Mouse (Mus musculus) CD4-positive, CD25-positive, alpha-beta regulatory T cell (primary cell): ENCODE results near the gene Olfr1155. TPM values are rescaled to one million over a fixed set of nuclear protein-coding genes. Genes with fewer than 3 reads are reported as not detected.

Source experiments
- polyA plus RNA-seq: library from polyadenylated mRNA; unstranded; fragments of 100-300 nt; shearing (Covaris generic); gene quantifications from one replicate; pipeline ENCODE4 v1.2.1, GENCODE M21; 2017

Gene Olfr1155
- not detected for polyA plus RNA-seq

DNA sequence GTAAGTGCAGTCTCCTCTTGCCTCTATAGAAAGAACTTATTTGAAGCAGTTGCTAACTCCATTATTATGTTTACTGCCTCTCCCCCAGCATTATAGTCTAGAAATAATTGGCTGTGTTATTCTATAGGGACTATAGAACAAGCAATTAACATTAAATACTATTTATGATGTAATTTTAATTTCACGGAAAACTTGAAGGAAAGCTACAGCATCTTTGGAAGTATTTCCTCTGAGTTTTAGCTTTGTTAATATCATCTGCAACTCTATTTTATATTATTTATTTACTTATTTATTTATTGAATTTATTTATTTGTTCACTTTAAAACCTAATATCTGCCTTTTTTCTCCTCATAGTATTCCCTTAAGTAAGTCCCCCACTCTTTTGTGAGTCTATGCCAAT is at the start of gene Olfr1155:
Olfr1155 (minus strand) TSS at position 101 of the 400 bp plus-strand sequence.

DNA sequence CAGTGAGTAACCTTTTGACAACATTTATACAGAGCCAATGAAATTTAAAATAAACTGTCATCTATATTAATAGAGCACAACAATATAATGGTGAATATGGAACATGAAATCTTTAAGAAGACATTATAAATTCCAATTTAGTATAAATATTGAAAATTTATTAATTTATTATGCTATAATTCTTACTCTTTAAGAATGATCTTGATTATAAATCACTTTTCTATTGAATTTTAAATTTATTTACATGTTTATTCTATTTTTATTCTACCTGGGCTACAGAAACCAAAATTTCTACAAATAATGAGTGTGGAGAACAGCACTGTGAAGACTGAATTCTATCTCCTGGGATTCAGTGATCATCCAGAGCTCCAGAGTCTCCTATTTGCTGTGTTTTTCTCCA is 44.9 kb upstream of the Olfr1155 start, which contains the start of gene Olfr1158:
Olfr1158 (plus strand) TSS at position 301 of the 400 bp plus-strand sequence.

DNA sequence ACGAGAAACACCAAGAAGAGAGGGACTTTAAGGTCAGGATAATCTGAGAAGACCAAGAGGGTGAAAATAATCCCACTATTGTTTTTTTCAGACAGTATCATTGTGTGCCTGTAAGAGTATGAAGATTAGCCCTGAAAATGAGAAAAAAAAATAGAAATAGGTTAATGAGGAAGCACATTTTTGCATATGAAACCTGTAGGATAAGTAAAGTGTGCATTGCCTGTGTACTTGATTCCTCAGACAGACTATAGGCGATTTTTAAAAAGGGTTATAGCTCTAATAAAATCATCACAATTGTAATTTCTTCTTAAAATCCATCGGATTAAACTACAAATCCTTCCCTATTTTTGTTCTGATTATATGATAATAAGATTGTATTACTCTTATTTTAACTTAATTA is 29.6 kb upstream of the Olfr1155 start, which contains the start of gene Olfr74:
Olfr74 (minus strand) TSS at position 101 of the 400 bp plus-strand sequence.

DNA sequence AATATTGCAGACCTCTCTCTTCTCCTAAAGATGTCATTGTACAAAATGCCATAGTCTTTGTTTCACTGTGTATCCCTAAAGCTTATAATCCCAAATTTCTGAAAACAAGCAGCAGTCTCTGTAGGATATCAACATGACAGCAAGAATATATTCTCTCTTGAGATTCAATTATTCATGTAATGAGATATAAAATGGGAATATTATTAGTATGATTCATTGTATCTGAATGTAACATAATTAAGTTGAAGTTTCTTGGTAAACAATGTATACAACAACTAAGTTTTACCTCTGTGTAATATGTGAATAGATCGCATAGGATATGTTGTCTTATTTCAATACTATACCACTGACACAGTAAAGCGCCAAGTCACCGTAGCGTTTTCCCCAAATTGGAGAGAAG is 23.3 kb upstream of the Olfr1155 start, which contains the start of gene Olfr1157:
Olfr1157 (minus strand) TSS at position 101 of the 400 bp plus-strand sequence.

DNA sequence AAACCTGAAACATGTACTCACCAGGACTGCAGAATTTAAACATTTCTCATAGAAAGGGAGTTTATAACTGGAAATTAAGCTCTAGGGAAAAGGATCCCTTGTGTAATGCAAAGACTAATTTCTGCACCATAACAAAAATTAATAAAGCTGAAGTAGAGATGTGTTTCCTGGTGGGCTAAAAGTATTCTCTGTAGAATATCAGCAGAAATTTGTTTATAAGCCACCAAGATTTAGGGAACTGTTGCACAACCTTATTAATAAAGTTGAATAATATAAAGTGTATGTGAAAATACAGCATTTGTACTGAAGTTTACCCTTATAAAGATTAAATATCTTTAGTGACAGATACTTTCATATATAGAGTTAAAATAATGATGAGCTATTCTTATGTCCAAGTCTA is 8.1 kb upstream of the Olfr1155 start, which contains the start of gene Olfr1156:
Olfr1156 (minus strand) TSS at position 101 of the 400 bp plus-strand sequence.

DNA sequence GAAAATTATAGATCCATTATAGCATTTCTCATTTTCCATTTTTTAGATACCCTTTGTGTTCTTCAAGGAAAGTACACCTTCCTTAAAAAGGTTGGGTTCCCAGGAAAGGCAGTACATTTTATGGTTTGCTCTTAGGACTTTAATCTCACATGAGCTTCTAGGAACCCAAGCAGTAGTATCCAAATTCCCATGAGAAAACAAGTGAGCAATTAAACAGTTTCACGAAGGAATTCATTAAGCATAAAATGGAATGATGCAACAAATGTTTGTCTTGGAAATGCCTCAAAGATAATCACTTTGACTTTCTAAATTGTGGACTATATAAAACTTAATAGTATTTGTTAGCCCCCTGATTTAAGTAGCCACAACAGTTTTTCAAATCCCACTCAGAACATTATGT is 39.9 kb downstream of the Olfr1155 start, which contains the start of gene Olfr1154:
Olfr1154 (minus strand) TSS at position 101 of the 400 bp plus-strand sequence.

DNA sequence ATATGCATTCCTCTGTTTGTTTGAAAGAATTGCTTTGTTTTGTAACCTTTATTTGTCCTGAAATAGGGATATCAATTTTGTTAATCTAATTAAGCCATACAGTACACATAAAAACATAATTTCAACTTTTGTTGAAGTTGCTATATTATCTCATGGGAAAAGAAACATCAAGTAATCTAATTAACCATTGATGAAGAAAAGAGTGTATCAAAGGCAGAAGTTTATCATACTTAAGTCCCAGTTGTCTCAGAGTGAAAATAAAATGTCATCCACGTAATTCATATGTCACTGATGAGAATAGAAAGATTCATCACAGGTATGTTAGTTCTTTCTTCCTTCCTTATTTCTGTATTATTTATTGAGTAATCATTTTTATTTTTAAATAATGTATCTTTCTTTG is 50.3 kb downstream of the Olfr1155 start, which contains the start of gene Olfr1153:
Olfr1153 (plus strand) TSS at position 301 of the 400 bp plus-strand sequence.

Other genes starting within 250 kb of the Olfr1155 start
- not detected for gene Olfr1137, start 232.0 kb downstream of the Olfr1155 start, polyA plus RNA-seq
- not detected for gene Olfr1138, start 205.2 kb downstream of the Olfr1155 start, polyA plus RNA-seq
- not detected for gene Olfr1140, start 201.4 kb downstream of the Olfr1155 start, polyA plus RNA-seq
- gene Olfr1141, start 191.1 kb downstream of the Olfr1155 start, polyA plus RNA-seq: not detected
- not detected for gene Olfr152, start 165.7 kb downstream of the Olfr1155 start, polyA plus RNA-seq
- not detected for gene Olfr1143, start 144.5 kb downstream of the Olfr1155 start, polyA plus RNA-seq
- gene Olfr1145, start 135.3 kb downstream of the Olfr1155 start, polyA plus RNA-seq: not detected
- gene Olfr1148, start 114.6 kb downstream of the Olfr1155 start, polyA plus RNA-seq: not detected
- gene Olfr1150-ps1, start 101.1 kb downstream of the Olfr1155 start, polyA plus RNA-seq: not detected
- gene Olfr1151, start 89.3 kb downstream of the Olfr1155 start, polyA plus RNA-seq: 0.11 TPM
- gene Olfr1152, start 78.6 kb downstream of the Olfr1155 start, polyA plus RNA-seq: 0.05 TPM
- not detected for gene Olfr1153, start 50.2 kb downstream of the Olfr1155 start, polyA plus RNA-seq
- not detected for gene Olfr1154, start 40.0 kb downstream of the Olfr1155 start, polyA plus RNA-seq
- gene Olfr1156, start 8.0 kb upstream of the Olfr1155 start, polyA plus RNA-seq: 0.12 TPM
- gene Olfr1157, start 23.2 kb upstream of the Olfr1155 start, polyA plus RNA-seq: not detected
- gene Olfr74, start 29.5 kb upstream of the Olfr1155 start, polyA plus RNA-seq: not detected
- not detected for gene Olfr1158, start 45.0 kb upstream of the Olfr1155 start, polyA plus RNA-seq
- gene Olfr1160, start 63.1 kb upstream of the Olfr1155 start, polyA plus RNA-seq: not detected
- gene Olfr1161, start 77.6 kb upstream of the Olfr1155 start, polyA plus RNA-seq: not detected
- not detected for gene Olfr73, start 92.6 kb upstream of the Olfr1155 start, polyA plus RNA-seq
- gene Olfr1162, start 106.0 kb upstream of the Olfr1155 start, polyA plus RNA-seq: not detected
- gene Olfr1163, start 126.7 kb upstream of the Olfr1155 start, polyA plus RNA-seq: not detected
- not detected for gene Olfr1164, start 148.8 kb upstream of the Olfr1155 start, polyA plus RNA-seq
- gene Olfr1166, start 183.1 kb upstream of the Olfr1155 start, polyA plus RNA-seq: not detected
- not detected for gene Olfr1167, start 210.1 kb upstream of the Olfr1155 start, polyA plus RNA-seq
- gene Olfr1168, start 236.7 kb upstream of the Olfr1155 start, polyA plus RNA-seq: not detected